8 mouse cellular contexts compared by ENCODE assay signal in the genomic region with DNA sequence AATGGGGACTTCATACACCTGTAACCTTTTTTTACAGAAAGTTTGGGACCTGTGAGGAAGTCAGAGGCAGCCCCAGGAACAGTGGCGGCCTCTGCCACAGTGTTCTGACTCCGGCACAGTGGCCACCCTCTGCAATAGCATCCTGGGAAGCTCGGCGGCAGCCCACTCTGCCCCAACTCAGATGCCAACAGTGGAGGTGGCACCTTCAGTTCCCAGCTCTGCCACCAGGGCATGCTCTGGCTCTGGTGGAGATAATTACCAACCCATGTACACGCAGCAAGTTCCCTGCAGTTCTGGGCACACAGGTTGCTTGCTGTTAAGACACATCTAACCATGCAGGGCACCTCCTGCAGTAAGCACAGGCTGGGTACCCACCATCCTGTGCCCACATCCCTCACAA. TPM values are rescaled to one million over a fixed set of nuclear protein-coding genes. Genes with fewer than 3 reads are reported as not detected.
DNase-seq lines count a peak whose midpoint lies in the region; ATAC-seq lines count a peak whose summit lies in the region.
"Had no signal": no experiment of that assay in that cellular context is flagged by ENCODE, and none has a peak within 500 bp of the region (broad histone marks: within the 10 kb centered on the region; RNA-seq: fewer than 3 reads in every experiment).

No protein-coding gene starts in this region.

- H3K4me3 ChIP-seq in heart, embryonic 11.5 days (ENCODE audit: low read depth, low read length): no peak overlapping the region
- H3K4me3 ChIP-seq: stomach, embryonic 15.5 days had no signal

- H3K4me2 ChIP-seq in heart, embryonic 11.5 days: no peak overlapping the region
- H3K4me2 ChIP-seq: stomach, embryonic 15.5 days had no signal

- no peaks in the 10 kb centered on the region for H3K4me1 ChIP-seq in heart, embryonic 11.5 days (ENCODE audit: control insufficient read depth, insufficient read depth, low read length)
- H3K4me1 ChIP-seq: stomach, embryonic 15.5 days had no signal

- no peaks in the 10 kb centered on the region for H3K36me3 ChIP-seq in heart, embryonic 11.5 days (ENCODE audit: control insufficient read depth, insufficient read depth, low read length)
- H3K36me3 ChIP-seq: stomach, embryonic 15.5 days had no signal

- peak; percentile 49 for DNase-seq in layer of hippocampus, adult 11-12 months (ENCODE audit: low spot score)
- no peak for DNase-seq in layer of hippocampus, postnatal 36 days
- DNase-seq in 416B (ENCODE audit: low read depth): peak; percentile 21
- DNase-seq in A20 (ENCODE audit: low read depth, low spot score): peak; percentile 29
- DNase-seq in cerebellum, postnatal 4 days (ENCODE audit: low spot score in 2 of 2): peak; percentile 60 to 76

- no peaks in the 10 kb centered on the region for H3K9me3 ChIP-seq in heart, embryonic 11.5 days (replicated peaks; ENCODE audit: control insufficient read depth, low read length)
- H3K9me3 ChIP-seq: stomach, embryonic 15.5 days had no signal

- no peaks in the 10 kb centered on the region for H3K27me3 ChIP-seq in heart, embryonic 11.5 days (ENCODE audit: control insufficient read depth, insufficient read depth, low read length)
- H3K27me3 ChIP-seq: stomach, embryonic 15.5 days had no signal

- H3K27ac ChIP-seq in heart, embryonic 11.5 days (ENCODE audit: low read depth, low read length): no peak overlapping the region
- H3K27ac ChIP-seq: stomach, embryonic 15.5 days had no signal

- no peak overlapping the region for H3K9ac ChIP-seq in heart, embryonic 11.5 days (ENCODE audit: low read depth, low read length)
- H3K9ac ChIP-seq: stomach, embryonic 15.5 days had no signal

- ATAC-seq in inflammation-experienced regulatory T-cells, adult 6 months: no peak
- no peak for ATAC-seq in heart, embryonic 11.5 days (replicated peaks; ENCODE audit: insufficient number of reproducible peaks, low FRiP score, low TSS enrichment)

- WGBS in heart, embryonic 11.5 days (ENCODE audit: insufficient replicate concordance): 78% methylated on average over 5 of the region's 5 CpGs

RNA-seq across cellular contexts. Expression of gene Phf21b, which starts 55.7 kb away (rescaled TPM):
- 10 to 100 TPM; 11.3 TPM for total RNA-seq in layer of hippocampus, postnatal 36 days (2021)
- polyA plus RNA-seq in inflammation-experienced regulatory T-cells, adult 6 months (2017; shearing (Covaris generic)): 1 to 10 TPM in 2 of 3 experiments, under 1 TPM in 1; 0.65 to 2.4 (median 1.6) TPM
- 0.39 and 0.56 TPM in 2 replicates for polyA plus RNA-seq in heart, embryonic 11.5 days (2014; fragmentation: Nextera tagmentation; extraction: Ambion mirVana)

Comparison
In these comparisons a context has a peak if more than half of its experiments do, and no peak if none do; other contexts are left out.
1. DNase-seq: peak in layer of hippocampus, adult 11-12 months (single experiment), 416B (single experiment), A20 (single experiment) and cerebellum, postnatal 4 days (2 of 2); none in layer of hippocampus, postnatal 36 days (0 of 2).